Comparison of ENCODE assay signal across 24 mouse cellular contexts in genomic region chr2:60832254-60832653, GRCm38 (mm10).
A peak's percentile ranks its signal among the peaks of the same experiment; 100 is the strongest.
DNase-seq lines count a peak whose midpoint lies in the region; ATAC-seq lines count a peak whose summit lies in the region.
"Had no signal": no experiment of that assay in that cellular context is flagged by ENCODE, and none has a peak within 500 bp of the region (broad histone marks: within the 10 kb centered on the region; RNA-seq: fewer than 3 reads in every experiment).

No protein-coding gene starts in this region.

- H3K4me1 ChIP-seq in midbrain, embryonic 12.5 days, result peaks cover 8% of the 10 kb centered on the region; the same call in 1 of the 2 replicates
- H3K4me1 ChIP-seq in midbrain, embryonic 10.5 days, result peaks cover 23% of the 10 kb centered on the region
- H3K4me1 ChIP-seq in midbrain, embryonic 13.5 days (replicated peaks), result peaks cover 20% of the 10 kb centered on the region
- H3K4me1 ChIP-seq in midbrain, embryonic 16.5 days (ENCODE audit: control insufficient read depth, insufficient read depth, low read length), result peaks cover 4% of the 10 kb centered on the region; the same call in 1 of the 2 replicates

- no peak overlapping the region for H3K9ac ChIP-seq in midbrain, embryonic 12.5 days (replicated peaks)
- H3K9ac ChIP-seq in midbrain, embryonic 13.5 days (replicated peaks), result no peak overlapping the region
- no peak overlapping the region for H3K9ac ChIP-seq in midbrain, embryonic 16.5 days (ENCODE audit: low read depth, low read length)
- H3K9ac ChIP-seq: embryonic facial prominence, embryonic 12.5 days; embryonic facial prominence, embryonic 15.5 days; forebrain, embryonic 12.5 days; forebrain, embryonic 15.5 days; hindbrain, embryonic 12.5 days; hindbrain, embryonic 15.5 days had no signal

- peak; percentile 65; the same call in 1 of the 2 replicates for ATAC-seq in midbrain, embryonic 12.5 days (ENCODE audit: low FRiP score, low read depth)
- peak; percentile 75 for ATAC-seq in midbrain, embryonic 13.5 days
- peak; percentile 63; the same call in 1 of the 2 replicates for ATAC-seq in midbrain, embryonic 16.5 days
- ATAC-seq: activated CD4-positive, CD25-positive, alpha-beta regulatory T cell, adult 4 months; CD4-positive, CD25-positive, alpha-beta regulatory T cell, adult 4 months; forebrain, embryonic 15.5 days had no signal

- no peak for DNase-seq in midbrain, embryonic 10.5 days (ENCODE audit: low spot score)
- no peak for DNase-seq in left cerebral cortex, postnatal 36 days (ENCODE audit: low spot score in 2 of 2)
- DNase-seq in lung, adult 18-20 months, result no peak
- DNase-seq: adrenal gland, postnatal 10 days; adrenal gland, postnatal 36 days; cerebellum, adult 11 months; cerebellum, adult 2 months; cerebellum, adult 9-11 months; cerebellum, postnatal 25 days; gastrocnemius, adult 2 months; gastrocnemius, postnatal 14 days; heart, adult 11 months had no signal

- intact Hi-C loops in left cerebral cortex, postnatal 36 days (cut with DNase I), result no loop called here

- H3K27me3 ChIP-seq in midbrain, embryonic 12.5 days, result peaks cover 15% of the 10 kb centered on the region; the same call in 1 of the 2 replicates
- H3K27me3 ChIP-seq in midbrain, embryonic 10.5 days (ENCODE audit: low read depth, poor library complexity, severe bottlenecking), result no peaks in the 10 kb centered on the region; the same call in 1 of the 2 replicates
- H3K27me3 ChIP-seq in midbrain, embryonic 13.5 days, result 0 out of 2 replicates have a peak, but pooled peaks cover 6% of the 10 kb centered on the region
- no peaks in the 10 kb centered on the region for H3K27me3 ChIP-seq in midbrain, embryonic 16.5 days (ENCODE audit: control insufficient read depth, insufficient read depth, low read depth, low read length)
- H3K27me3 ChIP-seq: embryonic facial prominence, embryonic 12.5 days; embryonic facial prominence, embryonic 15.5 days; hindbrain, embryonic 12.5 days; hindbrain, embryonic 15.5 days had no signal

- 33% methylated on average over 8 of the region's 8 CpGs for WGBS in midbrain, embryonic 12.5 days
- WGBS in midbrain, embryonic 10.5 days, result 63% methylated on average over 8 of the region's 8 CpGs
- WGBS in midbrain, embryonic 13.5 days, result 29% methylated on average over 8 of the region's 8 CpGs
- 22% methylated on average over 8 of the region's 8 CpGs for WGBS in midbrain, embryonic 16.5 days

- no peak overlapping the region for H3K4me3 ChIP-seq in midbrain, embryonic 12.5 days
- no peak overlapping the region for H3K4me3 ChIP-seq in midbrain, embryonic 10.5 days
- no peak overlapping the region for H3K4me3 ChIP-seq in midbrain, embryonic 13.5 days (replicated peaks)
- H3K4me3 ChIP-seq in midbrain, embryonic 16.5 days (ENCODE audit: low read depth, low read length), result no peak overlapping the region
- H3K4me3 ChIP-seq: embryonic facial prominence, embryonic 12.5 days; embryonic facial prominence, embryonic 15.5 days; forebrain, embryonic 12.5 days; forebrain, embryonic 15.5 days; gastrocnemius, adult 2 months; hindbrain, embryonic 12.5 days; hindbrain, embryonic 15.5 days had no signal

- no peaks in the 10 kb centered on the region for H3K9me3 ChIP-seq in midbrain, embryonic 12.5 days
- no peaks in the 10 kb centered on the region for H3K9me3 ChIP-seq in midbrain, embryonic 10.5 days (replicated peaks)
- H3K9me3 ChIP-seq in midbrain, embryonic 13.5 days, result no peaks in the 10 kb centered on the region
- no peaks in the 10 kb centered on the region for H3K9me3 ChIP-seq in midbrain, embryonic 16.5 days (replicated peaks; ENCODE audit: control insufficient read depth, low read length, poor library complexity, severe bottlenecking)
- H3K9me3 ChIP-seq: embryonic facial prominence, embryonic 12.5 days; embryonic facial prominence, embryonic 15.5 days; forebrain, embryonic 12.5 days; forebrain, embryonic 15.5 days; hindbrain, embryonic 12.5 days; hindbrain, embryonic 15.5 days had no signal

- no peak overlapping the region for H3K27ac ChIP-seq in midbrain, embryonic 12.5 days (replicated peaks)
- H3K27ac ChIP-seq in midbrain, embryonic 10.5 days (replicated peaks), result no peak overlapping the region
- no peak overlapping the region for H3K27ac ChIP-seq in midbrain, embryonic 13.5 days
- H3K27ac ChIP-seq in midbrain, embryonic 16.5 days (ENCODE audit: low read length), result no peak overlapping the region
- H3K27ac ChIP-seq: embryonic facial prominence, embryonic 12.5 days; forebrain, embryonic 12.5 days; forebrain, embryonic 15.5 days; gastrocnemius, adult 2 months; hindbrain, embryonic 12.5 days; hindbrain, embryonic 15.5 days had no signal

- H3K4me2 ChIP-seq in midbrain, embryonic 12.5 days (replicated peaks), result no peak overlapping the region
- H3K4me2 ChIP-seq in midbrain, embryonic 13.5 days (replicated peaks), result no peak overlapping the region
- no peak overlapping the region for H3K4me2 ChIP-seq in midbrain, embryonic 16.5 days (ENCODE audit: low read length)
- H3K4me2 ChIP-seq: embryonic facial prominence, embryonic 12.5 days; embryonic facial prominence, embryonic 15.5 days; forebrain, embryonic 12.5 days; forebrain, embryonic 15.5 days; heart, embryonic 11.5 days; hindbrain, embryonic 12.5 days; hindbrain, embryonic 15.5 days had no signal

- no peaks in the 10 kb centered on the region for H3K36me3 ChIP-seq in midbrain, embryonic 12.5 days
- no peaks in the 10 kb centered on the region for H3K36me3 ChIP-seq in midbrain, embryonic 10.5 days
- H3K36me3 ChIP-seq in midbrain, embryonic 13.5 days, result no peaks in the 10 kb centered on the region
- no peaks in the 10 kb centered on the region for H3K36me3 ChIP-seq in midbrain, embryonic 16.5 days (ENCODE audit: control insufficient read depth, insufficient read depth, low read length)
- H3K36me3 ChIP-seq: embryonic facial prominence, embryonic 12.5 days; embryonic facial prominence, embryonic 15.5 days; forebrain, embryonic 12.5 days; forebrain, embryonic 15.5 days; hindbrain, embryonic 12.5 days; hindbrain, embryonic 15.5 days had no signal
